Mouse (Mus musculus) olfactory bulb, adult 2 months (tissue): Measurements from ENCODE around the gene Tubb3.

Experiments
- CTCF ChIP-seq: fragments of 200-500 bp; IDR thresholded peaks from 2 replicates; pipeline ENCODE4 v1.5.1; 2012; ENCODE audit warnings: low read depth, mild to moderate bottlenecking, low read length, moderate library complexity; ENCODE audit not compliant: insufficient read depth
- POLR2A ChIP-seq: fragments of 200-500 bp; IDR thresholded peaks from 2 replicates; pipeline ENCODE4 v1.6.1; 2012; ENCODE audit warnings: mild to moderate bottlenecking, low read depth, low read length, moderate library complexity; ENCODE audit not compliant: insufficient read depth

GRCm38 (mm10) chr8:123410788-123411187 lies 436 bp upstream of the Tubb3 start:
- TF ChIP-seq POLR2A (no peak), CTCF (no peak)
